Mouse (Mus musculus): ENCODE results near the gene Dct.

- TF ChIP-seq CTCF (IDR thresholded peaks at IDR 0.05; ENCODE audit: low read depth, low read length) (no peak), POLR2A (IDR thresholded peaks at IDR 0.05; ENCODE audit: borderline replicate concordance, low read depth, low read length) (no peak)
Observed at GRCm38 (mm10) chr14:118051975-118052630, at the start of gene Dct.

All from bone marrow macrophage, adult 2 months (primary cell).